Mouse (Mus musculus): ENCODE results near the gene Unc13b. TPM values are rescaled to one million over a fixed set of nuclear protein-coding genes. Genes with fewer than 3 reads are reported as not detected.

The Unc13b gene
- total RNA-seq, 2 experiments from 2014 or later = 20.3 to 25.2 TPM

- no peak for DNase-seq
- intact Hi-C loops (cut with DNase I) = loop anchor here (1.0 kb wide), 2 partner anchors 114 to 153 kb away; partner anchors contain the start of gene Rusc2
These were observed 208.5 kb downstream of the Unc13b start for GRCm38 (mm10) chr4:43267323-43267658.

GRCm38 (mm10) chr4:43285476-43285875, 226.7 kb downstream of the Unc13b start:
- intact Hi-C loops (cut with DNase I) = no loop called here
- no peak for DNase-seq

GRCm38 (mm10) chr4:43287305-43287704, 228.6 kb downstream of the Unc13b start:
- intact Hi-C loops (cut with DNase I) = no loop called here
- no peak for DNase-seq

- intact Hi-C loops (cut with DNase I) = loop anchor here (5.0 kb wide), 1 partner anchor 43 kb away; no protein-coding TSS in a partner anchor
- no peak for DNase-seq
These were observed 235.2 kb downstream of the Unc13b start for GRCm38 (mm10) chr4:43294001-43294400.

- intact Hi-C loops (cut with DNase I) = no loop called here
- no peak for DNase-seq
These were observed 251.1 kb downstream of the Unc13b start for GRCm38 (mm10) chr4:43309696-43310338.

Other genes starting within 250 kb of the Unc13b start
- gene Fam205a1, start 205.1 kb upstream of the Unc13b start, total RNA-seq (2021) = not detected
- not detected for gene Gm12394, start 202.2 kb upstream of the Unc13b start, total RNA-seq (2021)
- 1 to 10 TPM; 4.0 to 4.1 TPM for gene Fam205c, start 184.7 kb upstream of the Unc13b start, total RNA-seq (2021)
- 1 to 10 TPM; 6.0 to 8.4 TPM for gene Phf24, start 142.3 kb upstream of the Unc13b start, total RNA-seq (2021)
- 10 to 100 TPM; 68.7 to 78.0 TPM for gene Dnajb5, start 109.1 kb upstream of the Unc13b start, total RNA-seq (2021)
- not detected for gene 1700022I11Rik, start 89.3 kb upstream of the Unc13b start, total RNA-seq (2021)
- gene Vcp, start 58.4 kb upstream of the Unc13b start, total RNA-seq (2021) = 100 to 1,000 TPM; 285 to 286 TPM
- gene Fancg, start 48.4 kb upstream of the Unc13b start, total RNA-seq (2021) = 1 to 10 TPM; 4.7 to 4.8 TPM
- gene Pigo, start 33.1 kb upstream of the Unc13b start, total RNA-seq (2021) = 10 to 100 TPM; 22.1 to 24.5 TPM
- gene Stoml2, start 27.2 kb upstream of the Unc13b start, total RNA-seq (2021) = 10 to 100 TPM; 97.8 to 99.2 TPM
- gene Fam214b, start 12.7 kb upstream of the Unc13b start, total RNA-seq (2021) = 10 to 100 TPM; 33.7 to 33.8 TPM
- under 1 TPM in 1 of 2 experiments, not detected in 1; 0.10 TPM for gene Atp8b5, start 208.2 kb downstream of the Unc13b start, total RNA-seq (2021)

All from heart, postnatal 14 days (tissue).